Mouse (Mus musculus) kidney, embryonic 14.5 days (tissue): ENCODE measurements around the gene Lrp11. TPM values are rescaled to one million over a fixed set of nuclear protein-coding genes. Genes with fewer than 3 reads are reported as not detected.

ENCODE experiments used
- ATAC-seq: fragments of 200-750 bp; cut with Nextera tagmentation; 2 replicates; pipeline ENCODE4 v1.8.0; 2017; ENCODE audit warnings: moderate number of reproducible peaks, mild to moderate bottlenecking, moderate TSS enrichment, moderate library complexity; ENCODE audit not compliant: low FRiP score, low TSS enrichment
- H3K27ac ChIP-seq: fragments of 300-500 bp; sonication (generic); 2 replicates; pipeline ENCODE4 v1.5.1; 2014; ENCODE audit warnings: low read depth, mild to moderate bottlenecking, low read length, moderate library complexity, mixed read lengths
- H3K27me3 ChIP-seq: fragments of 300-500 bp; sonication (generic); 2 replicates; pipeline ENCODE4 v1.6.1; 2014; ENCODE audit warnings: mild to moderate bottlenecking, low read length; ENCODE audit not compliant: control insufficient read depth, insufficient read depth
- H3K36me3 ChIP-seq: fragments of 300-500 bp; sonication (generic); 2 replicates; pipeline ENCODE4 v1.6.1; 2014; ENCODE audit warnings: low read length, mixed read lengths; ENCODE audit not compliant: control insufficient read depth, insufficient read depth
- H3K4me1 ChIP-seq: fragments of 300-500 bp; sonication (generic); 2 replicates; pipeline ENCODE4 v1.6.1; 2014; ENCODE audit warnings: low read length, mixed read lengths; ENCODE audit not compliant: control insufficient read depth, insufficient read depth
- H3K4me2 ChIP-seq: fragments of 300-500 bp; sonication (generic); replicated peaks from 2 replicates; pipeline ENCODE4 v1.6.1; 2014; ENCODE audit warnings: low read depth, mild to moderate bottlenecking, low read length
- H3K4me3 ChIP-seq: fragments of 300-500 bp; sonication (generic); 2 replicates; pipeline ENCODE4 v1.5.1; 2014; ENCODE audit warnings: mild to moderate bottlenecking, low read length
- H3K9ac ChIP-seq: fragments of 300-500 bp; sonication (generic); 2 replicates; pipeline ENCODE4 v1.6.1; 2014; ENCODE audit warnings: low read depth, mild to moderate bottlenecking, low read length, moderate library complexity
- H3K9me3 ChIP-seq: fragments of 300-500 bp; sonication (generic); 2 replicates; pipeline ENCODE4 v1.6.1; 2016; ENCODE audit warnings: low read length; ENCODE audit not compliant: control insufficient read depth
- WGBS: fragments of 180-500 bp; shearing (Covaris S2); extraction: QIAGEN DNeasy Blood & Tissue Kit; methylation state at CpG from one replicate; pipeline ENCODE4 v1.1.7; 2014; 5-methylcytosine and 5-hydroxymethylcytosine counted together
- polyA plus RNA-seq: library from polyadenylated mRNA; unstranded; fragments of >200 nt; fragmentation: Nextera tagmentation; extraction: Ambion mirVana; gene quantifications from 2 replicates; pipeline ENCODE4 v1.2.1, GENCODE M21; 2014

Gene Lrp11
- polyA plus RNA-seq, 1 experiment from 2014 or later = 1.2 TPM

DNA sequence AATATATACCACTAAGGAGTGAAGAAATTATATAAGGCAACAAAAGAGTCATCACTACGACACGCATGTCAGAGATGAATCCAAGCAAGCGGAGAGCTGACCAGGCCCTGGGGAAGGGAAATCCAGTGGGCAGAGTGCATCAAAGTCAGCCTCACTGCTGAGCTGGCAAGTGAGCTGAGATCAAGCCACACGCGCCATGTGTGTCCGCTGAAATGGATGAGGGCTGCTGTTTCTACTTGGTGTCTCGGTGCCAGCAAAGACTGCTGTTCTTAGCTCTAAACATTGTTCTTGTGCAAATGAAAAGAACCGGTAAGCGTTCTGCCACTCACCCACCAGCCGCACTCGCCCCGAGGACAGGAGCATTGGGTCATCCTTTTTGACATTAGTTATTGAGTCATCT is 50.8 kb downstream of the Lrp11 start:
- Histone ChIP-seq H3K9ac (no peak overlapping the region), H3K4me2 (no peak overlapping the region), H3K9me3 (no peaks in the 10 kb centered on the region), H3K36me3 (peaks cover 65% of the 10 kb centered on the region), H3K4me1 (no peaks in the 10 kb centered on the region), H3K4me3 (no peak overlapping the region), H3K27me3 (no peaks in the 10 kb centered on the region), H3K27ac (no peak overlapping the region)
- no peak for ATAC-seq
- WGBS = 97% methylated on average over 12 of the region's 12 CpGs

DNA sequence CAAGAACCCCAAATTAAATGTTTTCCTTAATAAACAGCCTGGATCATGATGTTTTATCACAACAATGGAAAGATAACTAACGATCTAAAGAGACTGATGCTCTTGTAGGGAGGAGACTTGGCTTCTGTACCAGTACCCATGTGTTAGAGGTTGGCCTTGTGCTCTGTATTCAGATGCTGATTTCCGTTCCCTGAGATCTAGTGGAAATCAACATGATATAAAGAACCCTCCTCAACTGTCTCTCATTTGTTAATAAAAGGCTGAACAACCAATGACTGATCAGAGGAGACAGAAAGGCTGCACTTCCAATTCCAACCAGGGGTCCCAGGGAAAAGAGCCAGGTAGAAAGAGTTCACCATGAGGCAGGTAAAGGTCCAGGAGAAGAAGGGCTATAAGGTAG is 56.3 kb downstream of the Lrp11 start:
- H3K4me1 ChIP-seq = no peaks in the 10 kb centered on the region
- no peak for ATAC-seq
- no peak overlapping the region for H3K9ac ChIP-seq
- peaks cover 51% of the 10 kb centered on the region for H3K36me3 ChIP-seq
- H3K4me3 ChIP-seq = no peak overlapping the region
- no peaks in the 10 kb centered on the region for H3K27me3 ChIP-seq
- H3K9me3 ChIP-seq = no peaks in the 10 kb centered on the region
- no peak overlapping the region for H3K27ac ChIP-seq
- WGBS = 89% methylated on average over 2 of the region's 2 CpGs
- no peak overlapping the region for H3K4me2 ChIP-seq

DNA sequence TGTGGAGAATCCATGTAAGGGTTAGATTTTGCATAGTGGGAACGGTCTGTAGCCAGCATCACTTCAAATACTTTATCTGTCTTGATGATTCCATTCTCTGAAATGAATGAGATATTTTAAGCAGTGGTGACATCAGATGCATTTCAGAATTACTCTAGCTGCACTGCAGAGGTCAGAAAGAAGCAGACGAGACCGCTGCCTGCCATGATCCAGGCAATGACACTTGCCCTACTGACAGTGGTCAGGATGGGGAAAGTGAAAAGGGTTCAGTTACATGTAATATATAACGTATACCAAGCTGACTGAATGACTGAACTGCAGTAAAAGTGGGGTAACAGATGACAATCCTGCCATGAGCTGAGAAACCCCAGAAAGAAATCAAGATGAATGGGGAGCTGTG is 59.5 kb downstream of the Lrp11 start:
- no peak for ATAC-seq
- Histone ChIP-seq H3K9me3 (no peaks in the 10 kb centered on the region), H3K4me1 (no peaks in the 10 kb centered on the region), H3K4me2 (no peak overlapping the region), H3K27me3 (no peaks in the 10 kb centered on the region), H3K9ac (no peak overlapping the region), H3K27ac (no peak overlapping the region), H3K4me3 (no peak overlapping the region), H3K36me3 (peaks cover 30% of the 10 kb centered on the region)
- 63% methylated on average over 4 of the region's 4 CpGs for WGBS

DNA sequence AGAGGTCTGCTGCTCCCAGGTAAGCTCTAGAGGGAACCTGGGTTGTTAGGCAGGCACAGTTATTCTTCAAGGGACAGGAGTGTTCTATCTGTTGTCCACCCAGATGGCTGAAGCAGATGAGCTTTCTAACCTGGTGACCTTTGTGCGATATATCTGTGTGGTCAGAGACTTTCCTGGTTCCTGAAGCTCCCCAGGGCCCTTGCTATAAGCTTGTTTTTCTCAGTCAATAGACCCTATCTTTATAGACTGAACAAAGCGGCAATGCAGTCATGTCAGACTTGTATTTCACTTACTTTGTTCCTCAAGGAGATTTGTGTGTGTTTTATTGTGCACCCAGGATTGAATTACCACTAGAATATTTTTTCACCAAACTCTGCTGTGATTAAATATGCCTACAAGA is 61.5 kb downstream of the Lrp11 start:
- H3K27me3 ChIP-seq = no peaks in the 10 kb centered on the region
- H3K4me1 ChIP-seq = no peaks in the 10 kb centered on the region
- H3K4me3 ChIP-seq = no peak overlapping the region
- no peak overlapping the region for H3K27ac ChIP-seq
- WGBS = 47% methylated on average over 2 of the region's 2 CpGs
- no peaks in the 10 kb centered on the region for H3K9me3 ChIP-seq
- H3K9ac ChIP-seq = no peak overlapping the region
- H3K36me3 ChIP-seq = peaks cover 23% of the 10 kb centered on the region
- peak; percentile 55; the same call in 1 of the 2 replicates for ATAC-seq
- H3K4me2 ChIP-seq = no peak overlapping the region

DNA sequence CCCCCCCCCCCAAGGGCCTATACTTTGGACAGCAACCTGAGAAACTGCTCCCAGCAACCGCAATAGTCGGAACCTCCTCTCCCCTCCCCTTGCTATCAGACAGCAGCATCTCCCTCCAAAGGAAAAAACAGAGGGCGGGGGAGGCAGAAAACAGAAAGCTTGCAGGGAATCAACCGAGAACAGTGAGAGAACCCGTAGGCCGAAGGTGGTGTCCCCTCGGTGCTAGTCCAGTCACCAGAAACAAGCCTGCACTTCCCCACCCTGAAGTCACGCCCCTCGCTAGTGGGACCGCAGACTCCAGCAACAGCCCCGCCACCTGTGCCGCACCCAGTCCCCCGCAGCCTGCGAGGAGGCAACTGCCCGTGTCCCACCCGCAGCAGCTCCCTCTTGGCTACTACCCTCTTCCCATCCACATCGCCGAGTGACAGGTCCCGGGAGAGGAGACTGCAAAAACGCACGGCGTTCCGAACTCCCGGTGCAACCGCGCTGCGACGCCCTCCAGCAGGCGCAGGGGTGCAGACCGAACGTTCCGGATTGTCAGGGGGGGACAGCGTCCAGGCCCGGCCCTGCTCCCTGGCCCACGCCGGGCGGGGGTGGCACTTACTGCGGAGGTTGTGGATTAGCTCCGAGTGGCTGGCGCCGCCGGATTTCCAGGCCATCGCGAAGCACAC is 73.0 kb downstream of the Lrp11 start:
- Histone ChIP-seq H3K27ac (peak overlapping the region; percentile 85), H3K4me2 (peak overlapping the region; percentile 79), H3K4me1 (peaks cover 6% of the 10 kb centered on the region; the same call in 1 of the 2 replicates), H3K36me3 (no peaks in the 10 kb centered on the region), H3K4me3 (peak overlapping the region; percentile 88), H3K9me3 (no peaks in the 10 kb centered on the region), H3K9ac (peak overlapping the region; percentile 87), H3K27me3 (no peaks in the 10 kb centered on the region)
- WGBS = under 1% methylated on average over 44 of the region's 44 CpGs
- peak; percentile 82 for ATAC-seq

DNA sequence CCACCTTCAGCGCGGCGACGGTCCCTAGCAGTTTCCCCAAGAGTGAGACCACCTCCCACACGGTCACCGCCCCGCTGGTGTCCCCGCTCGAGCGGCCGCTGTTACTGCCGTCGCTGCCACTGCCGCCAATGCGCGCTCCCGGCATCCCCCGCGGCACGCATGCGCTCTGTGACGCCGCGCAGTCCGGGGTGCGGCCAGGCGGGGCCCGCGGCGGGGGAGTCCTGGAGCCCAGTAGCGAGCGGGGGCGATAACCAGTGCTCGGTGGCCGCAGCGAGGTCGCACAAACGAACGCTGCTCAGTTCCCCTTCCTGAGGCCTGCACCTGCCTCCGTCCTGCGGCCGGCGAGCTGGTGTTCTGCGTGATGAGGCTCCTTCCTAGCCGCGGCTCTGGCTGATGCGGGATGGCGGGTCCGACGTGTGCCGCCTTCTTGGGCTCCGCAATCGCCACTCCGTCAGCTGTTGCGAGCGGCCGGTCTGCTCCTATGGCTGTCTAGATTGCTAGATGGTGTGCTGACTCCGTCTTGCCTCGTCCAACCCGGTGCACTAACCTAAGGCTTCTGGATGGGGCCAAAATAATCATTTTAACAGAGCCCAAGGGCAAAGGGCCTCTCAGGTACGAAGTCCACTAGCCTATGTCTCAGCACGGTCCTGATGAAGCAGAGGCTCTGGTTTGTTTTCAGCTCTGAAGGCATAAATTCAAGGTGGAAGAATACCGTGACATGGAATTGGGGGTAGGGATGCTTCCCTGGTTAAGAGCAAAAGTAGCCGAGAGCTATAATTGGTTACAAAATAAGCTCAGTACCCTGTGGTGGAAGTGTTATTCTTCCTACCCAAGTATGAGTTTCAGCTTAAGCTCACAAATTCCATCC is 73.8 kb downstream of the Lrp11 start:
- H3K4me2 ChIP-seq = peak overlapping the region; percentile 79
- H3K36me3 ChIP-seq = no peaks in the 10 kb centered on the region
- H3K4me3 ChIP-seq = peak overlapping the region; percentile 88
- peak; percentile 92 for ATAC-seq
- H3K9ac ChIP-seq = peak overlapping the region; percentile 87
- no peaks in the 10 kb centered on the region for H3K9me3 ChIP-seq
- no peaks in the 10 kb centered on the region for H3K27me3 ChIP-seq
- H3K4me1 ChIP-seq = peaks cover 6% of the 10 kb centered on the region; the same call in 1 of the 2 replicates
- under 1% methylated on average over 63 of the region's 64 CpGs for WGBS
- H3K27ac ChIP-seq = peak overlapping the region; percentile 85

DNA sequence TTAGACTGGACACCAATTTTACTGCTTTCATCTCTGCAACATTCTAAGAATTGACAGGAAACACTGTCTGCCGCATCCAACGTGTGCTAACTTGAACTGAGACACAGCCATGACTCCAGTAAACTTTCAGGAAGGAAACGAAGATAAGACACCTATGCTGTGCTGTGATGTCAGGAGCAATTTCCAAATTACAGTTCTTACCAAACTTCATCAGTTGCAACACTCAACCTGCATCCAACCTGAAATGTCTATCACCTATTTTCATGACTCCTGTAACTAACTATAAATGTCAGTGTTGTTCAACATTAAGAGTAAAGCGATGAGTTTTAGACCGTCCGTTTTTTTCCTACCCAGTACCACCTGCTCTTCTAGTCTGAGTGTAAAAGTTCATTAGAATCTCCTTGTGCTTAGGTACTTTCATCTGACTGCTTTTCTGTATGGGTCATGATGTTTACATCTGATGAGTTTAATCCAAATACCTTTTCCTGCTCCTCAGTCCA is 74.5 kb downstream of the Lrp11 start:
- 66% methylated on average over 6 of the region's 6 CpGs for WGBS
- no peak for ATAC-seq
- H3K4me3 ChIP-seq = peak overlapping the region; percentile 88
- H3K4me1 ChIP-seq = peaks cover 6% of the 10 kb centered on the region; the same call in 1 of the 2 replicates
- H3K36me3 ChIP-seq = no peaks in the 10 kb centered on the region
- peak overlapping the region; percentile 79 for H3K4me2 ChIP-seq
- H3K9me3 ChIP-seq = no peaks in the 10 kb centered on the region
- H3K27ac ChIP-seq = no peak overlapping the region
- H3K9ac ChIP-seq = peak overlapping the region; percentile 87
- H3K27me3 ChIP-seq = no peaks in the 10 kb centered on the region

DNA sequence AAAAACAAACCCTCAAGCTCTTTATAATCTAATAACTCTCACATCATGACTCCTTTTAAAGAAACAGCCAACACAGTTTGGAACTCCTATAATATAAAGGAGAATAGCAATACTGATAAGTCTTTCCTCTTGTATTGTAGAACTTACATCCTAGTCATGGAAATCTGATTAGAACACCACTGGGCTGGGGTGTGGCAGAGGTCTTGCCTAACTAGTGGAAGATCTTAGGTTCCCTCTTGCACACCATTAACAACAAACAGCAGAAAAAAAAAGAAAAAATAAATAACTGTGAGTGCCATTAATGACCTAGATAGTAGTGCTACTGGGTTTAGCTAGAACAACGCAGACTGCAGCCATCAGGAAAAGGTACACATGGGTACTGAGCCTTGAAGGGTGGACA is 75.3 kb downstream of the Lrp11 start:
- Histone ChIP-seq H3K9me3 (no peaks in the 10 kb centered on the region), H3K27me3 (no peaks in the 10 kb centered on the region), H3K36me3 (peaks cover 6% of the 10 kb centered on the region; the same call in 1 of the 2 replicates), H3K4me2 (no peak overlapping the region), H3K4me1 (peaks cover 6% of the 10 kb centered on the region; the same call in 1 of the 2 replicates), H3K4me3 (no peak overlapping the region), H3K27ac (no peak overlapping the region), H3K9ac (no peak overlapping the region)
- WGBS = 92% methylated on average over 1 of the region's 1 CpGs
- no peak for ATAC-seq
